Mouse (Mus musculus) forebrain, embryonic 11.5 days (tissue): ENCODE results near the gene Adi1. TPM values are rescaled to one million over a fixed set of nuclear protein-coding genes. Genes with fewer than 3 reads are reported as not detected.

Experiments
- ATAC-seq: fragments of 200-750 bp; cut with Nextera tagmentation; replicated peaks from 2 replicates; pipeline ENCODE4 v1.8.0; 2017; ENCODE audit warnings: moderate TSS enrichment; ENCODE audit not compliant: low FRiP score
- DNase-seq: peaks from one replicate; pipeline ENCODE4 v3.0.0-alpha.2; 2017; ENCODE audit warnings: low spot score
- H3K27ac ChIP-seq: fragments of 300-500 bp; sonication (generic); 2 replicates; pipeline ENCODE4 v1.5.1; 2014; ENCODE audit warnings: low read depth, low read length
- H3K27me3 ChIP-seq: fragments of 300-500 bp; sonication (generic); 2 replicates; pipeline ENCODE4 v1.6.1; 2014; ENCODE audit warnings: mild to moderate bottlenecking, low read length, mixed read lengths; ENCODE audit not compliant: control insufficient read depth, insufficient read depth
- H3K36me3 ChIP-seq: fragments of 300-500 bp; sonication (generic); 2 replicates; pipeline ENCODE4 v1.6.1; 2014; ENCODE audit warnings: mild to moderate bottlenecking, low read length, moderate library complexity, mixed read lengths; ENCODE audit not compliant: control insufficient read depth, insufficient read depth
- H3K4me1 ChIP-seq: fragments of 300-500 bp; sonication (generic); replicated peaks from 2 replicates; pipeline ENCODE4 v1.6.1; 2014; ENCODE audit warnings: low read length, mixed read lengths; ENCODE audit not compliant: control insufficient read depth, insufficient read depth
- H3K4me2 ChIP-seq: fragments of 300-500 bp; sonication (generic); 2 replicates; pipeline ENCODE4 v1.6.1; 2014; ENCODE audit warnings: low read depth, mild to moderate bottlenecking, low read length, moderate library complexity, mixed read lengths; ENCODE audit not compliant: severe bottlenecking
- H3K4me3 ChIP-seq: fragments of 300-500 bp; sonication (generic); 2 replicates; pipeline ENCODE4 v1.5.1; 2014; ENCODE audit warnings: low read depth, low read length
- H3K9ac ChIP-seq: fragments of 300-500 bp; sonication (generic); 2 replicates; pipeline ENCODE4 v1.6.1; 2014; ENCODE audit warnings: low read length
- H3K9me3 ChIP-seq: fragments of 300-500 bp; sonication (generic); 2 replicates; pipeline ENCODE4 v1.6.1; 2016; ENCODE audit warnings: low read length, mixed read lengths; ENCODE audit not compliant: control insufficient read depth
- WGBS: fragments of 180-500 bp; shearing (Covaris S2); extraction: QIAGEN DNeasy Blood & Tissue Kit; methylation state at CpG from one replicate; pipeline ENCODE4 v1.1.7; 2014; 5-methylcytosine and 5-hydroxymethylcytosine counted together
- polyA plus RNA-seq: library from polyadenylated mRNA; unstranded; fragments of >200 nt; fragmentation: Nextera tagmentation; extraction: Ambion mirVana; gene quantifications from 2 replicates; pipeline ENCODE4 v1.2.1, GENCODE M21; 2014

Gene Adi1
- polyA plus RNA-seq, 1 experiment from 2014 or later: 56.9 TPM

GRCm38 (mm10) chr12:28686199-28686879 is 11.3 kb downstream of the Adi1 start:
- Histone ChIP-seq H3K36me3 (no peaks in the 10 kb centered on the region; the same call in 1 of the 2 replicates), H3K4me1 (no peaks in the 10 kb centered on the region), H3K27me3 (no peaks in the 10 kb centered on the region), H3K4me3 (no peak overlapping the region), H3K9me3 (no peaks in the 10 kb centered on the region), H3K27ac (no peak overlapping the region), H3K9ac (no peak overlapping the region), H3K4me2 (no peak overlapping the region)
- 71% methylated on average over 8 of the region's 8 CpGs for WGBS
- no peak for ATAC-seq
- DNase-seq: no peak

- Histone ChIP-seq H3K36me3 (no peaks in the 10 kb centered on the region; the same call in 1 of the 2 replicates), H3K27me3 (no peaks in the 10 kb centered on the region), H3K9me3 (no peaks in the 10 kb centered on the region), H3K4me3 (no peak overlapping the region), H3K4me2 (no peak overlapping the region), H3K4me1 (no peaks in the 10 kb centered on the region), H3K27ac (no peak overlapping the region), H3K9ac (no peak overlapping the region)
- DNase-seq (no peak), ATAC-seq (no peak)
- 71% methylated on average over 6 of the region's 6 CpGs for WGBS
Measured at GRCm38 (mm10) chr12:28688996-28689395, 14.0 kb downstream of the Adi1 start.

GRCm38 (mm10) chr12:28690730-28691129 is 15.7 kb downstream of the Adi1 start:
- H3K9me3 ChIP-seq: no peaks in the 10 kb centered on the region
- no peak overlapping the region for H3K4me2 ChIP-seq
- no peak for ATAC-seq
- no peak overlapping the region for H3K9ac ChIP-seq
- DNase-seq: no peak
- no peaks in the 10 kb centered on the region for H3K4me1 ChIP-seq
- H3K36me3 ChIP-seq: no peaks in the 10 kb centered on the region; the same call in 1 of the 2 replicates
- no peak overlapping the region for H3K27ac ChIP-seq
- WGBS: 94% methylated on average over 7 of the region's 7 CpGs
- no peak overlapping the region for H3K4me3 ChIP-seq
- H3K27me3 ChIP-seq: no peaks in the 10 kb centered on the region

- ATAC-seq: no peak
- H3K4me3 ChIP-seq: no peak overlapping the region
- H3K9ac ChIP-seq: no peak overlapping the region
- H3K9me3 ChIP-seq: no peaks in the 10 kb centered on the region
- no peak overlapping the region for H3K27ac ChIP-seq
- no peaks in the 10 kb centered on the region for H3K27me3 ChIP-seq
- WGBS: 79% methylated on average over 3 of the region's 3 CpGs
- no peak overlapping the region for H3K4me2 ChIP-seq
- no peak for DNase-seq
- no peaks in the 10 kb centered on the region for H3K4me1 ChIP-seq
- no peaks in the 10 kb centered on the region; the same call in 1 of the 2 replicates for H3K36me3 ChIP-seq
Measured at GRCm38 (mm10) chr12:28693738-28694137, 18.7 kb downstream of the Adi1 start.

- no peak overlapping the region for H3K9ac ChIP-seq
- H3K4me1 ChIP-seq: no peaks in the 10 kb centered on the region
- DNase-seq (no peak), ATAC-seq (no peak)
- no peak overlapping the region for H3K4me2 ChIP-seq
- H3K27me3 ChIP-seq: no peaks in the 10 kb centered on the region
- no peak overlapping the region for H3K4me3 ChIP-seq
- WGBS: 88% methylated on average over 2 of the region's 2 CpGs
- no peaks in the 10 kb centered on the region for H3K9me3 ChIP-seq
- no peak overlapping the region for H3K27ac ChIP-seq
- H3K36me3 ChIP-seq: no peaks in the 10 kb centered on the region; the same call in 1 of the 2 replicates
Measured at GRCm38 (mm10) chr12:28694231-28694630, 19.2 kb downstream of the Adi1 start.

- 91% methylated on average over 7 of the region's 7 CpGs for WGBS
Measured at GRCm38 (mm10) chr12:28694776-28695175, 19.7 kb downstream of the Adi1 start.

GRCm38 (mm10) chr12:28697821-28698595 is 23.0 kb downstream of the Adi1 start:
- no peak for DNase-seq
- Histone ChIP-seq H3K9ac (no peak overlapping the region), H3K27me3 (no peaks in the 10 kb centered on the region), H3K4me2 (no peak overlapping the region), H3K27ac (no peak overlapping the region), H3K4me3 (no peak overlapping the region), H3K4me1 (peaks cover 6% of the 10 kb centered on the region; the same call in 1 of the 2 replicates), H3K9me3 (no peaks in the 10 kb centered on the region), H3K36me3 (no peaks in the 10 kb centered on the region)
- no peak for ATAC-seq
- 66% methylated on average over 14 of the region's 14 CpGs for WGBS

More at GRCm38 (mm10) chr12:28694776-28695175, 19.7 kb downstream of the Adi1 start:
- no peak for ATAC-seq
- Histone ChIP-seq H3K9ac (no peak overlapping the region), H3K4me3 (no peak overlapping the region), H3K4me2 (no peak overlapping the region), H3K4me1 (no peaks in the 10 kb centered on the region), H3K27me3 (no peaks in the 10 kb centered on the region), H3K27ac (no peak overlapping the region), H3K9me3 (no peaks in the 10 kb centered on the region), H3K36me3 (no peaks in the 10 kb centered on the region; the same call in 1 of the 2 replicates)
- DNase-seq: no peak

- no peak overlapping the region for H3K4me2 ChIP-seq
- 78% methylated on average over 5 of the region's 5 CpGs for WGBS
- ATAC-seq (no peak), DNase-seq (no peak)
- peaks cover 6% of the 10 kb centered on the region; the same call in 1 of the 2 replicates for H3K4me1 ChIP-seq
- H3K36me3 ChIP-seq: no peaks in the 10 kb centered on the region
- no peak overlapping the region for H3K4me3 ChIP-seq
- no peaks in the 10 kb centered on the region for H3K27me3 ChIP-seq
- H3K9ac ChIP-seq: no peak overlapping the region
- no peaks in the 10 kb centered on the region for H3K9me3 ChIP-seq
- H3K27ac ChIP-seq: no peak overlapping the region
Measured at GRCm38 (mm10) chr12:28699086-28699485, 24.1 kb downstream of the Adi1 start.
